Mouse (Mus musculus): ENCODE results near the gene Ptgr1.
A peak's percentile ranks its signal among the peaks of the same experiment; 100 is the strongest.

Gene Ptgr1

GRCm38 (mm10) chr4:58986540-58987190 lies at the start of gene Ptgr1:
Gene Ptgr1, minus strand, starts transcription at chr4:58987119.
- DNase-seq (ENCODE audit: low spot score in 2 of 2): peak; percentile 84 to 90

DNA sequence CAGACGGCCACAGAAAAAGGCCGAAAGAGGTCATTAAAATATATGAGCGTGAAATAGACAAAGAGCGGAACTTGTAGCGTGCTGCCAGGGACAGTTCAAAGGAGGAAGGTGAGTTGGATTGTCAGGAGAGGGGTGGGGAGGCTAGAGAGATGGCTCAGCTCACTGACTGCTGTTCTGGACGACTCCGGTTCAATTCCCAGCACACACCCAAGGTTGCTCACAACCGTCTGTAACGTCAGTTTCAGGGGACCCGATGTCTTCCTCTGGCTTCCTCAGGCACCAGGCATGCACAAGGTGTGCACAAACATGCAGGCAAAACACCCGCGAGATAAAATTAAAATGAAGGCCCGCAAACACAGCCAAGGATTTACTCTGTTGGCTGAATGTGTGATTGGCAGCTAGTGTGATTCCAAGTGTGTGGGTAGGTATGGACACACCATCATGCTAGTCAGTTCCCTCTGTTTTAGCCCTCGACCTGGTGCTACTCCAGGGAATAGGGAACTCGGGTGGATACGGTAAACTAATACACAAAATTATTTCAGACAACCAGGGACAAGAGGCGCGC lies 48.9 kb upstream of the Ptgr1 start:
- DNase-seq (ENCODE audit: low spot score in 2 of 2): no peak

GRCm38 (mm10) chr4:59034918-59035785 lies 48.2 kb upstream of the Ptgr1 start, which contains the start of gene Gng10:
Gene Gng10, plus strand, starts transcription at chr4:59035088.
- peak; percentile 51 to 66 for DNase-seq (ENCODE audit: low spot score in 2 of 2)

DNA sequence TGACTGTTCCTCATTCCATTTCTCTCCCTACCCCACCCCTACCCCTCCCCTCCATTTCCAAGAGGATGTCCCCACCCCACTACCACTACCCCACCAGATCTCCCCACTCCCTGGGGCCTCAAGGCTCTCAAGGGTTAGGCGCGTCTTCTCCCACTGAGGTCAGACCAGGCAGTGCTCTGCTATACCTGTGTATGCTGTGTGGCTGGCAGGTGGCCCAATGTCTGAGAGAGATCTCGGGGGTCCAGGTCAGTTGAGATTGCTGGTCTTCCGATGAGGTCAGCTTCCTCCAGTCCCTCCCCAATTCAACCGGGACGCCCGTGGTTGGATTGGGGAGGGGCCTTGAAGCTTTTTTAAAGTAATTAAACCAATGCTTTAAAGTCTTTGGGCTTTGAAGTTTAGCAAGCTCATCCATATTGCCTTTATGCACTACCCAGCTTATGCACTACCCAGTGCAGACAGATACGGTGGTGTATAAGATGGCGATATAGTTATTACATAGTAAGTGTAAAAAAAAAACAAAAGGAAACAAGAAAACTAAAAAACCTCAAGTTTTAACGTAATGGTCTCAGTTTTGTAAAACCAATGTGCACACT lies 47.5 kb upstream of the Ptgr1 start:
- DNase-seq (ENCODE audit: low spot score in 2 of 2): no peak

GRCm38 (mm10) chr4:59016922-59017321 lies 30.0 kb upstream of the Ptgr1 start:
- DNase-seq (ENCODE audit: low spot score in 2 of 2): no peak

- no peak for DNase-seq (ENCODE audit: low spot score in 2 of 2)
Observed at GRCm38 (mm10) chr4:59015181-59015580, 28.3 kb upstream of the Ptgr1 start.

- no peak for DNase-seq (ENCODE audit: low spot score in 2 of 2)
Observed at GRCm38 (mm10) chr4:59011446-59011845, 24.5 kb upstream of the Ptgr1 start.

GRCm38 (mm10) chr4:59009696-59010095 lies 22.8 kb upstream of the Ptgr1 start:
- DNase-seq (ENCODE audit: low spot score in 2 of 2): peak in 1 of 2 experiments; percentile 20

GRCm38 (mm10) chr4:59009186-59009585 lies 22.3 kb upstream of the Ptgr1 start:
- peak in 1 of 2 experiments; percentile 30 for DNase-seq (ENCODE audit: low spot score in 2 of 2)

- no peak for DNase-seq (ENCODE audit: low spot score in 2 of 2)
Observed at GRCm38 (mm10) chr4:59007974-59008373, 21.1 kb upstream of the Ptgr1 start.

DNA sequence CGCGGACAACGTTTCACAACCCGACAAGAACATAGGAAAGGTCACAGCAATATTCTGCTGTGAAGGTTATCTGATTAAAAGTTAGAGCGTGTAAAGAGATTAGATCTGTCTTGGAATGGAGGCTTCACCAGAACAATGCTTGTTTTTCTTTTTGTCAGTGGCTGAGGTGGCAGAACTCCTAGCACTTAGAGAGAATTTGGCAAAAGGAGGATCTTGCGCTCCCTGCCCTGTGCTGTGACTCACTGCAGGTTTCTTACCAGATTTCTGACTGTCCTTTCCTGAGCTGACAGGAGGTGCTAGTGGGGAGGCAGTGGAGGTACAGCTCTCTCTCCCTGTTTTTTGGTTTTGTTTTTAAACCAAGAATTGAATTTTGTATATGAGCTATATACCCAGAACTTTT lies 20.1 kb upstream of the Ptgr1 start:
- no peak for DNase-seq (ENCODE audit: low spot score in 2 of 2)

- DNase-seq (ENCODE audit: low spot score in 2 of 2): no peak
Observed at GRCm38 (mm10) chr4:59006211-59006610, 19.3 kb upstream of the Ptgr1 start.

DNA sequence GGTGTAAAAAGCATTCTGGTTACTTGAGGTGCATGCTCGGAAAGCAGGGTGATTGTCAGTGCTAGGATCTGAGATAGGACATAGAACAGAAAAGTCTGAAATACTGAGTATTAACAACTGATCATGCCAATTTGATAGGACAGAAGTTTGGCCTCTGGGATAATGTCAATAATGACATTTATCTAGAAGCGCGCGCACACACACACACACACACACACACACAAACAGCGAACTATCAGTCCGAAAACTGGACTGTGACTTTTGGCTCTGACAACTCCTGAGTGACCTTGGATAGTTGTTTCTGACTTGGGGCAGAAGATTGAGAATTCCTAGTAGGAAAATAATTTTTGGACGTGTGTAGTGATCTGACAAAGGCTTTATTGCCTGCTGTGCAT lies 16.9 kb upstream of the Ptgr1 start:
- no peak for DNase-seq (ENCODE audit: low spot score in 2 of 2)

- peak; percentile 86 to 92 for DNase-seq (ENCODE audit: low spot score in 2 of 2)
Observed at GRCm38 (mm10) chr4:59002948-59003805, 16.3 kb upstream of the Ptgr1 start, which contains the start of gene Gm20503. Gene Gm20503, plus strand, starts transcription at chr4:59003210.

- DNase-seq (ENCODE audit: low spot score in 2 of 2): peak; percentile 40 to 72
Observed at GRCm38 (mm10) chr4:59000614-59001013, 13.7 kb upstream of the Ptgr1 start.

DNA sequence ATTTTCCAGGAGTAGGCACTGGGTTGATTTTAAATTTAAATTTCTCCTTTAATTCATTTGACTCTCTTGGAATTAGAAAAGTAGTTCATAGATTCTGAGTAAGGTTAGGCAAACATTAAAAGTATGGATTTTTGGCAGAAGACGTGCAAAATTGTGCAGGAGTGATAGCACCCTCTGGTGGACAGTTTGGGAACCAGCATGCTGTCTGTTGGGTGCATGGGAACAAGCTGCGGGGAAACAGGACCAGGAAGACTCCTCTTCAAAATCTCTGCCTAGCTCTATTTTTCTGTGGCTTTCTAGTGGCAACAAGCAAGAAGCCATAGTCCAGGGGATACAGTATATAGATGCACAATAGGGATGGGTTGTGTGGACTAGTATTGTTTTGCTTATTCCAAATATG lies 12.8 kb upstream of the Ptgr1 start:
- DNase-seq (ENCODE audit: low spot score in 2 of 2): peak; percentile 58 to 79

DNA sequence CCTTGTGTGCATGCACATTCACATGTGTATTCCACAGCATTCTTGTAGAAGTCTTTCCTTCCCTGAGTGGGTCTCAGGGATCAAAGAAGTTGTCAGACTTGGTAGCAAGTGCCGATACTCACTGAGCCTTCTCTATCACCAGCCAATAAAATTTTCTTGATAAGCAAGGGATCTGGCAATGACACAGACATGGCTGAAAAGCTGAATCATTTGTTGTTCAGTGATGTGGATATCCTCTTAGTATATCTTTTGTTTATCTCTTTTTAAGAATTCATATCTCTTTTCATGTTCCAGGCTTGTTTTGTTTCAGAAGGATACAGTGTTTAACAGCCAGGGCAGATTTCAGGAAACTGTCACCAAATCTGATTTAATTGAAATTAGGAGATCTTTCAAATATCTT lies 11.8 kb upstream of the Ptgr1 start:
- no peak for DNase-seq (ENCODE audit: low spot score in 2 of 2)

DNA sequence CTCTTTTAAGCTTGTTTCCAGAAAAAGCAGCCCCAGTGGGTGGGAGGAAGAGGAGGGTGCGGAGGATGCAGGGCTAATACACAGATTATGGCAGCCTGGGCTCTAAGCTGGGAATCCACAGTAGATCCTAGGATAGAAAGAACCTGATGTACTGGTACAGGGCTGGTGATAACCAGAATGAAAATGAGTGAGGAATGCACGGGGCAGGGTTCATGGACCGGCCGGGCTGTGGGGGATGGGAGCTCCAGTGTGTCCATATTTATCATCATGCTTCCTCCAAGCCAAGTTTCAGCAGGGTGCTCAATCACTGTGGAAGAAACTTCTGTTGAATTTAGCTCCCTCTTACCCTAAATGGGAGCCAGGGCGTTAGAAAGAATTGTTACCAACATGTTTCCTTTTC lies 10.2 kb upstream of the Ptgr1 start:
- DNase-seq (ENCODE audit: low spot score in 2 of 2): no peak

GRCm38 (mm10) chr4:58995251-58995693 lies 8.4 kb upstream of the Ptgr1 start:
- no peak for DNase-seq (ENCODE audit: low spot score in 2 of 2)

DNA sequence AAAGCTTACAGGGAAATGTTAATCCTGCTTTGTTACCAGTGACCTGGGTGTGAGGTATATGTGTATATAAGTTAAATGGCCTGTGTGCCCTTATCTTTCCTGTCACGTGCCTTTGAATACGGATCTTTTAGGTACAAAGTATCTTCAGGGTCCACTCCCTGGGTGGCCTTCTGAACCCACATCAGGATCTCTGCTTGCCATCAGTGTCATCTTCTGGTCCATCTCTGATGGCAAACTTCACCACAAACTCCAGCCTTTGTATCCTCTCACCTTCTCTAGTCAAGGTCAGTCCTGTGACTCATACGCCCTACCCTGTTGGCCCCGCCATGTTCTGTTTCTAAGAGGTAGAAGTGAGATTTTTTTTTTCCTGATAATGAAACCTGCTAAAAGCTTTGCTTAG lies 7.8 kb upstream of the Ptgr1 start, which contains the start of gene Dnajc25:
Gene Dnajc25 (plus strand): TSS at position 301 of the 400 bp plus-strand sequence.
- DNase-seq (ENCODE audit: low spot score in 2 of 2): no peak

DNA sequence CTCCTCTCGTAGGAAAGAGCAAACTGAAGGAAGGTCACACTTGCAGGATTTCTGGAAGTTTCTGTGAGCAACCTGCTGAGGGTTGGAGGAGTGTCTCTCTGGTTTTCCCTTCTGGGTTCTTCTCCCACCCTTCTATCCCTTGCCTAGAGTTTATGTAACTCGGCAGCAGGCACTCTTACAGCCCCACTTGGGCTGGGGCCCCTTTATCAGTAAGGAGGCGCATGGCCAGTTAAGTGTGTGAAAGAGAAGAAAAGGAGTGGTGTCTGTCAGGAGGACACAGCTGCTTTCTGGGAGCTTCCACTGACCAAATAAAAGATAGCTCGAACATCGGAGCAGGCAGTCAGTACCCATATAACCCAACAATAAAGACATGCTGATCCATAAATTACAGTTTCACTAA lies 5.3 kb upstream of the Ptgr1 start:
- no peak for DNase-seq (ENCODE audit: low spot score in 2 of 2)

Data from thymus, postnatal 10 days (tissue).